Comparison of ENCODE assay signal across 9 mouse cellular contexts in the genomic region with DNA sequence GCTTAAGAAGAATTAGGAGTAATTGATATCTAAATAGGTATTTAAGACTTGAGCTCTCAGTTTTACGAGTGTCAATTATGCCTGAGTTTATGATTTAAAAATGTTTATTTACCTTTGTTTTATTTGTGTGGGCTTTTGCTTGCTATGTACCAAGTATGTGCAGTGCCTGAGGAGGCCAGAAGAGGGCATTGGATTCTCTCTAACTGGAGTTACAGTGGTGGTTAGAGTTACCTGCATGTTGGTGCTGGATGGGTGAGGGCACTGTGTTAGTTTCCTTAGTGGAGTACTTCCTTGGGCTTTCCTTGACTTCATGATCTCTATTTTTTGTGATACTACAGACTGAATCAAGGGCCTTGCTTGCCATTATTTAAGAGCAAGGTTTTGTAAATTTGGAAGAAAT. TPM values are rescaled to one million over a fixed set of nuclear protein-coding genes. Genes with fewer than 3 reads are reported as not detected.
A peak's percentile ranks its signal among the peaks of the same experiment; 100 is the strongest.
DNase-seq lines count a peak whose midpoint lies in the region; ATAC-seq and TF ChIP-seq lines count a peak whose summit lies in the region.
"Had no signal": no experiment of that assay in that cellular context is flagged by ENCODE, and none has a peak within 500 bp of the region (broad histone marks: within the 10 kb centered on the region; RNA-seq: fewer than 3 reads in every experiment).

No protein-coding gene starts in this region.

- WGBS in liver, embryonic 11.5 days: 66% methylated on average over 1 of the region's 1 CpGs
- 30% methylated on average over 1 of the region's 1 CpGs for WGBS in liver, embryonic 14.5 days (ENCODE audit: insufficient replicate concordance)

- no peak overlapping the region for H3K4me2 ChIP-seq in liver, embryonic 11.5 days
- H3K4me2 ChIP-seq in liver, embryonic 14.5 days (ENCODE audit: low read depth): no peak overlapping the region
- H3K4me2 ChIP-seq: lung, embryonic 15.5 days had no signal

- H3K27me3 ChIP-seq in liver, embryonic 11.5 days (replicated peaks; ENCODE audit: control insufficient read depth, insufficient read depth, low read length): no peaks in the 10 kb centered on the region
- H3K27me3 ChIP-seq in liver, embryonic 14.5 days (ENCODE audit: control insufficient read depth, insufficient read depth, low read length): no peaks in the 10 kb centered on the region
- H3K27me3 ChIP-seq: lung, embryonic 15.5 days had no signal

- no peak overlapping the region for H3K9ac ChIP-seq in liver, embryonic 11.5 days (ENCODE audit: low read depth, low read length)
- no peak overlapping the region for H3K9ac ChIP-seq in liver, embryonic 14.5 days (replicated peaks)
- H3K9ac ChIP-seq: lung, embryonic 15.5 days had no signal

- TF ChIP-seq CTCF in liver, embryonic 14.5 days (IDR thresholded peaks at IDR 0.05; ENCODE audit: low read depth): peak; percentile 66

- peak; percentile 23 to 30 for DNase-seq in adrenal gland, postnatal 36 days
- no peak for DNase-seq in adrenal gland, postnatal 25 days
- DNase-seq in liver: peak; percentile 58
- no peak for DNase-seq in liver, embryonic 11.5 days (ENCODE audit: low spot score)
- peak; percentile 18 for DNase-seq in c-Kit-positive CD71-negative TER-119-negative erythroid progenitor cells, embryonic 14.5 days (ENCODE audit: low read depth)
- DNase-seq in liver, embryonic 14.5 days (ENCODE audit: low read depth in 3 of 3, low spot score in 3 of 3): no peak
- no peak for DNase-seq in spleen, adult 12 weeks (ENCODE audit: low spot score)

- H3K27ac ChIP-seq in liver, embryonic 11.5 days (ENCODE audit: low read depth, low read length): no peak overlapping the region
- no peak overlapping the region for H3K27ac ChIP-seq in liver, embryonic 14.5 days
- H3K27ac ChIP-seq: lung, embryonic 15.5 days had no signal

- peaks cover 3% of the 10 kb centered on the region; the same call in 1 of the 2 replicates for H3K9me3 ChIP-seq in liver, embryonic 11.5 days (ENCODE audit: control insufficient read depth, low read length)
- no peaks in the 10 kb centered on the region for H3K9me3 ChIP-seq in liver, embryonic 14.5 days (ENCODE audit: control insufficient read depth, low read length)
- H3K9me3 ChIP-seq: lung, embryonic 15.5 days had no signal

- peaks cover 6% of the 10 kb centered on the region for H3K4me1 ChIP-seq in liver, embryonic 11.5 days (replicated peaks; ENCODE audit: control insufficient read depth, insufficient read depth, low read length)
- peaks cover 10 to 13% of the 10 kb centered on the region in 2 experiments for H3K4me1 ChIP-seq in liver, embryonic 14.5 days (replicated peaks; ENCODE audit: control insufficient read depth in 2 of 2, insufficient read depth in 2 of 2, low read length in 1 of 2)
- H3K4me1 ChIP-seq: lung, embryonic 15.5 days had no signal

- no peak overlapping the region for H3K4me3 ChIP-seq in liver, embryonic 11.5 days (ENCODE audit: low read depth, low read length)
- H3K4me3 ChIP-seq in liver, embryonic 14.5 days (ENCODE audit: insufficient read depth in 1 of 2, low read depth in 2 of 2, low read length in 2 of 2): no peak overlapping the region
- H3K4me3 ChIP-seq: lung, embryonic 15.5 days had no signal

- no peak for TF ChIP-seq EP300 in liver, embryonic 14.5 days (IDR thresholded peaks at IDR 0.05; ENCODE audit: low read depth)

- H3K36me3 ChIP-seq in liver, embryonic 11.5 days (ENCODE audit: control insufficient read depth, insufficient read depth, low read length): peaks cover 9% of the 10 kb centered on the region
- H3K36me3 ChIP-seq in liver, embryonic 14.5 days (replicated peaks; ENCODE audit: control insufficient read depth, insufficient read depth, low read depth): peaks cover 10% of the 10 kb centered on the region

- ATAC-seq in liver, embryonic 11.5 days (replicated peaks; ENCODE audit: low FRiP score): no peak
- ATAC-seq in liver, embryonic 14.5 days (ENCODE audit: insufficient read depth): no peak
- no peak; the same call in 1 of the 2 replicates for ATAC-seq in erythroblast, adult 5-6 weeks (replicated peaks; ENCODE audit: low FRiP score, poor library complexity, severe bottlenecking)

RNA-seq across cellular contexts. Expression of a gene that starts 10.6 kb away (rescaled TPM):
- 10 to 100 TPM; 38.8 to 43.4 TPM for total RNA-seq in adrenal gland, postnatal 36 days (2021)
- 35.0 and 56.1 TPM in 2 replicates for total RNA-seq in adrenal gland, postnatal 25 days (2021)
- 30.8 and 32.1 TPM in 2 replicates for polyA plus RNA-seq in liver, embryonic 11.5 days (2014; fragmentation: Nextera tagmentation; extraction: Ambion mirVana)
- 8.4 and 19.0 TPM in 2 replicates for polyA plus RNA-seq in liver, embryonic 14.5 days (2012; rRNA removed)
- 11.1 and 13.3 TPM in 2 replicates for polyA plus RNA-seq in liver, embryonic 14.5 days (2014; fragmentation: Nextera tagmentation; extraction: Ambion mirVana)
- 7.7 and 11.0 TPM in 2 replicates for total RNA-seq in erythroblast, adult 5-6 weeks (2015; ENCODE audit: low replicate concordance)
- 4.3 and 14.5 TPM in 2 replicates for total RNA-seq in erythroblast, adult 5-6 weeks (2017; ENCODE audit: low replicate concordance)

RNA-seq across cellular contexts. Expression of a gene that starts 25.8 kb away (rescaled TPM):
- 10 to 100 TPM; 74.2 to 80.3 TPM for total RNA-seq in adrenal gland, postnatal 36 days (2021)
- 84.1 and 99.9 TPM in 2 replicates for total RNA-seq in adrenal gland, postnatal 25 days (2021)
- 12.0 and 12.3 TPM in 2 replicates for polyA plus RNA-seq in liver, embryonic 11.5 days (2014; fragmentation: Nextera tagmentation; extraction: Ambion mirVana)
- 7.1 and 8.8 TPM in 2 replicates for polyA plus RNA-seq in liver, embryonic 14.5 days (2012; rRNA removed)
- 4.3 and 4.4 TPM in 2 replicates for polyA plus RNA-seq in liver, embryonic 14.5 days (2014; fragmentation: Nextera tagmentation; extraction: Ambion mirVana)
- 25.2 and 30.5 TPM in 2 replicates for total RNA-seq in erythroblast, adult 5-6 weeks (2015; ENCODE audit: low replicate concordance)
- 9.6 and 12.5 TPM in 2 replicates for total RNA-seq in erythroblast, adult 5-6 weeks (2017; ENCODE audit: low replicate concordance)

Comparison
In these comparisons a context has a peak if more than half of its experiments do, and no peak if none do; other contexts are left out.
1. DNase-seq: peak in adrenal gland, postnatal 36 days (2 of 2), liver (single experiment) and c-Kit-positive CD71-negative TER-119-negative erythroid progenitor cells, embryonic 14.5 days (single experiment); none in adrenal gland, postnatal 25 days (single experiment), liver, embryonic 11.5 days (single experiment), liver, embryonic 14.5 days (0 of 3) and spleen, adult 12 weeks (single experiment).